Mouse (Mus musculus) MEL (cell line): ENCODE measurements around the gene BC034090.

Experiments
- BHLHE40 ChIP-seq: IDR thresholded peaks from 2 replicates; pipeline ENCODE4 v1.6.1; 2012; ENCODE audit warnings: low read depth, mild to moderate bottlenecking, inconsistent platforms, low read length, improper control_type of control experiment, borderline replicate concordance
- CHD2 ChIP-seq: IDR thresholded peaks from 2 replicates; pipeline ENCODE4 v1.6.1; 2011; ENCODE audit warnings: low read length, improper control_type of control experiment
- CTCF ChIP-seq, 3 experiments: IDR thresholded peaks in 2 of 3; conservative IDR thresholded peaks in 1 of 3; 2 replicates each; pipeline ENCODE4 v1.5.1; 2011 to 2012; ENCODE audit warnings: low read length in 3 of 3, low read depth in 2 of 3, mild to moderate bottlenecking in 2 of 3, improper control_type of control experiment in 1 of 3, inconsistent platforms in 1 of 3, mixed read lengths in 1 of 3, moderate library complexity in 1 of 3; ENCODE audit not compliant: control insufficient read depth in 1 of 3, insufficient read depth in 1 of 3, poor library complexity in 1 of 3, severe bottlenecking in 1 of 3
- E2F4 ChIP-seq: IDR thresholded peaks from 2 replicates; pipeline ENCODE4 v1.6.1; 2011; ENCODE audit warnings: low read depth, low read length, improper control_type of control experiment, borderline replicate concordance
- POLR2A ChIP-seq, 2 experiments: IDR thresholded peaks; 2 replicates each; pipeline ENCODE4 v1.6.1; 2011 to 2012; ENCODE audit warnings: low read length in 2 of 2, mild to moderate bottlenecking in 2 of 2, control low read depth in 1 of 2, improper control_type of control experiment in 1 of 2, low read depth in 1 of 2, moderate library complexity in 1 of 2; ENCODE audit not compliant: control insufficient read depth in 1 of 2, insufficient read depth in 1 of 2, poor library complexity in 1 of 2
- POLR2AphosphoS5 ChIP-seq: IDR thresholded peaks from 2 replicates; pipeline ENCODE4 v1.6.1; 2012; ENCODE audit warnings: low read depth, borderline replicate concordance, mild to moderate bottlenecking, inconsistent platforms, low read length, moderate library complexity, mixed read lengths
- TBP ChIP-seq: IDR thresholded peaks from 2 replicates; pipeline ENCODE4 v1.8.0; 2011; ENCODE audit warnings: low read depth, low read length, improper control_type of control experiment
- ZC3H11A ChIP-seq: IDR thresholded peaks from 2 replicates; pipeline ENCODE4 v1.6.1; 2012; ENCODE audit warnings: low read depth, mild to moderate bottlenecking, inconsistent platforms, low read length, improper control_type of control experiment
- ZMIZ1 ChIP-seq: IDR thresholded peaks from 2 replicates; pipeline ENCODE4 v1.6.1; 2012; ENCODE audit warnings: low read depth, mild to moderate bottlenecking, inconsistent platforms, low read length, improper control_type of control experiment, moderate library complexity

- TF ChIP-seq POLR2A (IDR thresholded peaks at IDR 0.05; ENCODE audit: control insufficient read depth in 1 of 2, insufficient read depth in 1 of 2, low read depth in 1 of 2, low read length in 2 of 2, poor library complexity in 1 of 2) = no peak
- TF ChIP-seq CHD2 = no peak
- TF ChIP-seq BHLHE40 = no peak
- no peak for TF ChIP-seq POLR2AphosphoS5
- no peak for TF ChIP-seq ZC3H11A
- TF ChIP-seq E2F4 = no peak
- no peak for TF ChIP-seq CTCF (IDR thresholded peaks at IDR 0.05 in 2 of 3, conservative IDR thresholded peaks at IDR 0.05 in 1 of 3; ENCODE audit: control insufficient read depth in 1 of 3, insufficient read depth in 1 of 3, low read depth in 2 of 3, low read length in 3 of 3, poor library complexity in 1 of 3, severe bottlenecking in 1 of 3)
- no peak for TF ChIP-seq ZMIZ1
- no peak for TF ChIP-seq TBP
These were observed 3.8 kb upstream of the BC034090 start for GRCm38 (mm10) chr1:155248041-155248440.
